Mouse (Mus musculus) layer of hippocampus, adult 8-10 months (tissue): ENCODE results near the gene Gm47985. TPM values are rescaled to one million over a fixed set of nuclear protein-coding genes. Genes with fewer than 3 reads are reported as not detected.

Experiments used
- DNase-seq, 2 experiments: peaks; one replicate each; pipeline ENCODE4 v3.0.0; 2022; ENCODE audit warnings: low spot score in 2 of 2
- total RNA-seq, 4 experiments: library from RNA; stranded (reverse); gene quantifications; 2 replicates each; pipeline ENCODE4 v1.2.4; 2022

Gm47985 gene
- total RNA-seq, 4 experiments from 2014 or later = 0.25 TPM; not detected in 3

DNA sequence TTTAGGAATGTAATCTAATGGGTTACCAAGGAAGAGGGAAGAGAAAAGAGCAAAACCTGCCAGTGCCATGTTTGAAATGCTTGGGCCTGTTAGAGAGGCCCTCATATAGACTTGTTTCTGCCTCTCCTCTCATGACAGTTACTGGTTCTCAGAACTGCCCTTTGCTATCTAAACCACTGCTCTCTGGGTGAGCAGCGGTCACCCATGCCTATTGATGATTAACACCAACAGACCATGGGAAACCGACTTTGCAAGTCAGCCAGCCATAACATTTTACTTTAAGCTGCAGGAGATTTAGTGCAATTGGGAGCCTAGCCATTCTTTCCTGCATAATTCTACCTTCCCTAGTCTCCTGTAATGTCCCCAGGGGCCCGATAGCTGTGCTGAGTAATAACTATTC, 34.1 kb downstream of the Gm47985 start:
- no peak for DNase-seq

DNA sequence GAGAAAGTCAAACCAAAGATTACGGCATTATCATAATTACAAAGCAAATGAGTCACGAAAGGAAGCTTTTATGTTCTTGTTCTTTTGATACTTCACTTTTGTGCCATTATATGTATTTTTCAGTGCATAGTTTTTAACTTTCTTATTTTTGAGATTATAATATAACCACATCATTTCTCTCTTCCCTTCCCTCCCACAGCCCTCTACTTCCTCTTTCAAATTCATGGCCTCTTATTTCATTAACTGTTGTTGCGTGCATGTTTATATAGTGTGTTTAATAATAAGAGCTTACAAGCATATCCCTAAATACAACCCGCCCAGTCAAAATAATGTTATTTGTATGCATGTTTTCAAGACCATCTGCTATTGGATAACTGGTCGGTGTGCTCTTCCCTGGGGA, 36.7 kb downstream of the Gm47985 start:
- no peak for DNase-seq

DNA sequence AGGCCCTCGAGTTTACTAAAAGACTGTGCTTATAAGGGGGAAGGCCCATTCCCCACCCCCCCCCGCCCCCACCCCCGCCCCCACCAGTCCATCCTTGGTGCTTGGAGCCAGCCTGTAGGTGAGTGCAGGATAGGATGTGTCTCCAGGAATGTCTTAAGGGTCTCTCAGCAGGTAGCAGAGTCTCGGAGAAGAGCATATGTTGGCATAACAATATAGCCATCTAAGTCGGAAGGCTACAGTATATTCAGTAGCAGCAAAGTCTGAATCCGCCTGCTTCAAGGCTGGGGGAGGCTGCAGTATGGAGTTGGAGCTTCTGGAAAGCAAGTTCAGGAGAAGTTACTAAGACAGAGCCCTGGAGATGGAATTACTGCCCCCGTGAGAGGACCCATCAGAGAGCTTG, 37.8 kb downstream of the Gm47985 start:
- DNase-seq = no peak

DNA sequence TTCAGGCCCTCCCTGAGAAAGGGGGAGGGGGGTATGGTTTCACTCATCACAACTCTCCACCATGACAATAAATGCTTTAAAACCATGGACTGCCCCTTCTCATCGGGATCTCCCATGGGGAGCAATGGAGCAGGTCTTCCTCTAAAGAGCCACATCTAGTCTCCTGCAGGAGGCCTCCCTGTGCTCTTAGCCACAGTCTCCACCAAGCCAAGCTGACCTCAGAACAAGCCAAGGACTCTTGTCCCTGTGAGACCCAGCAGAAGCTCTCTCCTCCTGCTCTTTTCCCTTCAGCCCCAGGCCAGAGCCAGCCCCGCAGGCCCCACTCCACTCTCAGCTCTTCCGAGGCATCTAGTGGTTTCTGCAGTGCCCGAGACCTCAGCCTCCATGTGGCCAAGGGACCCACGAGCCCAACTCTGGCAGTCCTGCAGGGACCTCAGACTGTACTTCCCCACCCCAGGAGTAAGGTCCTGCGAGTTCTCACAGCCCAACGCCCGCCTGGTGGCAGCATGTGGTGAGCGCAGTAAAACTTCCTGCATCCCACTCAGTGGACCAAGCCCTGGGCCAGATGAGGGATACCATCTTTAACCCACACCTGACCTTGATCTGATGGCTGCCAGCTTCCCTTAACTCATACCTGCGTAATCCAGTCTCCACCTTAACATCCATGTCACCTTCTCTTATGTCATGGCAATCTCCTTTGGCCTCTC, 40.4 kb downstream of the Gm47985 start:
- DNase-seq = no peak

DNA sequence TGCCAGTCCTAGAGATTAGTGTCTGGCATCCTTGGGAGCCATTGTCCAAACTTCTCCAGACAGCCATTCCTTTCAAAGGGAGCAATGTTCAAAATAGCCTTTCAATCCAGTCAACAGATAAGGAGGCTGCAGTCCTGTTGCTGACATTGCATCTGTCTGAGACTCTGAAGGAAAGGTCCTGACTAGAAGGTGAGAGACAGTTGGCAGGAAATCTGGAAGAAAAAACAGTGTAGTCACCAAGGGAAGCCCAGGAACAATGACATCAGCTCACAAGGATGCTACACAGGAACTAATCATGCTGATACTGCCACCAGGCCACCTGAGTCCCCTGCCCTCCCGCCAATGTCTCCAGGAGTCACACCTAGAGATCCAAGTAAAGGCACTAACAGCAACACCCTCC, 41.0 kb downstream of the Gm47985 start:
- no peak for DNase-seq

DNA sequence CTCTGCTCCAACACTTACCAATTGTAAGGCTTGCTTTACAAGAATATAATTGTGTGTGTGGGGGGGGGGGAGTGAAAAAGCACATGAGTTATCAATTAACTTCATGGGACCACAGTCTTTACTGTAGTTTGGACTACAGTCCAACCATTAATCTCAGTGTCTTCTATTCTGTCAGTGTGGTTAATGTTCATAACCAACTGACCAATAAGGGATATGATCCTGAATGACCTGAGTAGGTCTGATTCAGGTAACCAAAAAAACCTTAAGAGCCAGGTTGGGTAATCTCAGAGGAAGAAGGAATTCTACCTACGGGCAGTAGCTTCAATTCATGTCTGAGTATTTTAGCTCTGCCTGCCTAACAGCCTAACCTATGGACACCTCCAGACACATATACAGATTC, 42.2 kb downstream of the Gm47985 start:
- DNase-seq = no peak

DNA sequence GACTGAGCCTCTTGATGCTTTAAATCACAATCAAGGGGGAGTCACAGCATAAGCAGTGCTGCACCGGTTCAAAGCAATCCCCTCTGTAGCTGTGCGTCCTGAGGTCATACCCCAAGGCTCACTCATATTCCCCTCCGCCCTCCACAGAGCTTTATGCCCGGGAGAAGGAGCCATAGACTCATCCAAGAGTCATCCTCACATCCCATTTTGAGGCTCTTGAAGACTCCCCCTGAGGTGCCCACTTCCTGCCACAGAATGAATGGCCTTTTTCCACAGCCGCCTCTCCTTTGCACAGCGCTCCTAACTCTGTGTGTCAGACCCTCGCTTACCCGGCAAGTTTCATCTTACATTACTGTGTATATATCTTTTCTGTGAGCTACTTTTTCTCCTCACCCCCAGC, 45.2 kb downstream of the Gm47985 start:
- no peak for DNase-seq

DNA sequence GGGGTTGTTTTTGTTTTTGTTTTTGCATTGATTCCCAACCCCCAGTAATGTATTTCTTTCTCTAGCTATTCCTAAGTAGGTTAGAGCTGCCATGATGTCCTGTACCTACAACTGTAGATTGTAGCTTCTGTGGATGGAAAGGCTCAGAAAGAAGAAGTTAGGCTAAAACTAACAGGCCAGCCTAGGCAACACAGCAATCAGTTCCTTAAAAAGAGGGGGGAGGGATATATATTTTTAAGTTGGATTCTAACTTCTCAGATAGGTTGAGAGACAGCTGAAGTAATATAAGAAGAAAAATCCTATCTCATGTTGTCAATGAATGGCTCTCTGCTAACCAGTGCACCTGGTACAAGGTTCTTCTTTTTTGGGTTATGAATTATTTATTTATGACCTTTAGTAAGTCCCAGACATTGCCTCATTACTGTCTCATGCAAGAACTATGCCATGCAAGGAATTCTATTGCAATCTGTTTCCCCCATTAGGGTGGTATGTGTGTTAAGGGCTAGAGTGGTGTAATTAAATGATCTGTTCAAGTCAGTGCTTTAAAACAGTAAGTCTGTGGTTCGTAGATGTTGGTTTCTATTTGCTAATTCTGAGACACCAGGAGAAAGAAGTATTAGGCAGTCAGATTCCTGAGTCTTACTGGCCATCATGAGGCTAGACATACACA, 46.1 kb downstream of the Gm47985 start:
- no peak for DNase-seq

DNA sequence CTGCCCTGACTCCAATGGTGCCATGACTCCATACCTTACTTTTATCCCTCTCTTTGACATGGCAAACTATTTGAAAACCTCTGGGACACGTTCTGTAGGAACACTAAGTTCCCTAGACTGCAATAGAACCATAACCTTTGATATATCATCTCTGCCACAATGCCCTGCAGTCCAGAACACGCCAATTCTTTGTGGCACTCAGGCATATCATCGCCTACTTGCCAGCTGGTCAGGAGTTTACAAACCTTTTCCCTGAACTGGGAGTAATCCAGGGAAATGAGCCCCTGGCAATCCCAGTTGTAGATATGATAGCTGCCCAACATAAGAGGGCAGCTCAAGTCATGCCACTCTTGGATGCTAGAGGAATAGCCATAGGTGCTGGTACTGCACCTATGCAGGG, 50.0 kb downstream of the Gm47985 start:
- no peak for DNase-seq

DNA sequence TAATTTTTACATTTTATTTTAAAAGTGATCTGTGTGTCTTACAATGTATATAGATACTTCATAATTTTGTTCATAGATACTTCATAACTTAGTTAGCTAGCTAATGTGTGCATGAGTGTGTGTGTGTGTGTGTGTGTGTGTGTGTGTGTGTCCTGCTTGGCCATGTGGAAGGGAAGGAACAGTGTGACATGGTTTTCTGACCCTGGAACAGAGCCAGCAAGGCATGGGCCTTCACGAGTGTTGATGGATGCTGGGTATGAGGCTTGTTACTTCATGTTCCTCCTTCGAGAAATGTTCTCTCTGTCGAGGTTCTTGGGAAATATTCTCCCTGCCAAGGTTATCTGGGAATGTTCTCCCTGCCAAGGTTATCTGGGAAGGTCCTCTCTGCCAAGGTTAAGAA, 51.4 kb downstream of the Gm47985 start:
- DNase-seq = no peak

Other genes starting within 250 kb of the Gm47985 start
- gene Hmcn1, start 189.1 kb upstream of the Gm47985 start, total RNA-seq = 1 to 10 TPM; 1.3 to 4.3 (median 1.7) TPM
- not detected for gene Gm8947, start 9.8 kb downstream of the Gm47985 start, total RNA-seq
- not detected for gene Gm47995, start 15.9 kb downstream of the Gm47985 start, total RNA-seq
- not detected for gene 3110040M04Rik, start 21.6 kb downstream of the Gm47985 start, total RNA-seq
- not detected for gene Gm47996, start 27.6 kb downstream of the Gm47985 start, total RNA-seq
- gene Ivns1abp, start 161.9 kb downstream of the Gm47985 start, total RNA-seq = 10 to 100 TPM; 87.0 to 94.5 (median 92.4) TPM
- gene Swt1, start 245.9 kb downstream of the Gm47985 start, total RNA-seq = 10 to 100 TPM; 13.2 to 17.7 (median 15.5) TPM
- gene Trmt1l, start 246.0 kb downstream of the Gm47985 start, total RNA-seq = 10 to 100 TPM; 27.8 to 35.1 (median 32.3) TPM